Mouse (Mus musculus) MEL (cell line): ENCODE results near the gene Dlg2. TPM values are rescaled to one million over a fixed set of nuclear protein-coding genes. Genes with fewer than 3 reads are reported as not detected.

Source experiments
- DNase-seq: peaks from one replicate; pipeline ENCODE4 v3.0.0; 2011; ENCODE audit warnings: low read depth, low spot score
- H3K27ac ChIP-seq: 2 replicates; pipeline ENCODE4 v1.5.1; 2012; ENCODE audit warnings: low read depth, mild to moderate bottlenecking, control low read depth, low read length, moderate library complexity; ENCODE audit not compliant: control insufficient read depth
- H3K27me3 ChIP-seq, 2 experiments: fragments of 150-350 bp in 1 of 2; sonication (generic) in 1 of 2; 2 replicates each; pipeline ENCODE4 v1.6.1; 2012; ENCODE audit warnings: low read length in 2 of 2, mild to moderate bottlenecking in 2 of 2, improper control_type of control experiment in 1 of 2, moderate library complexity in 1 of 2; ENCODE audit not compliant: insufficient read depth in 2 of 2, control insufficient read depth in 1 of 2
- H3K36me3 ChIP-seq, 2 experiments: 2 replicates each; pipeline ENCODE4 v1.6.1; 2012 to 2014; ENCODE audit warnings: low read length in 2 of 2, improper control_type of control experiment in 1 of 2, inconsistent platforms in 1 of 2, mild to moderate bottlenecking in 1 of 2; ENCODE audit not compliant: insufficient read depth in 2 of 2, control insufficient read depth in 1 of 2
- H3K4me1 ChIP-seq, 2 experiments: fragments of 150-350 bp in 1 of 2; sonication (generic) in 1 of 2; 2 replicates each; pipeline ENCODE4 v1.6.1; 2012; ENCODE audit warnings: low read length in 2 of 2, improper control_type of control experiment in 1 of 2, mild to moderate bottlenecking in 1 of 2; ENCODE audit not compliant: insufficient read depth in 2 of 2, control insufficient read depth in 1 of 2
- H3K4me3 ChIP-seq, 2 experiments: fragments of 150-350 bp in 1 of 2; sonication (generic) in 1 of 2; 2 replicates each; pipeline ENCODE4 v1.5.1; 2012; ENCODE audit warnings: low read depth in 2 of 2, low read length in 2 of 2, mild to moderate bottlenecking in 2 of 2, moderate library complexity in 2 of 2, control low read depth in 1 of 2, improper control_type of control experiment in 1 of 2; ENCODE audit not compliant: control insufficient read depth in 1 of 2, insufficient read depth in 1 of 2
- H3K79me2 ChIP-seq: 2 replicates; pipeline ENCODE4 v1.6.1; 2012; ENCODE audit warnings: mild to moderate bottlenecking, low read length, moderate library complexity; ENCODE audit not compliant: control insufficient read depth, poor library complexity, insufficient read depth
- H3K9ac ChIP-seq: 2 replicates; pipeline ENCODE4 v1.6.1; 2012; ENCODE audit warnings: low read depth, mild to moderate bottlenecking, control low read depth, low read length, moderate library complexity; ENCODE audit not compliant: control insufficient read depth, poor library complexity, severe bottlenecking
- H3K9me3 ChIP-seq: fragments of 150-350 bp; sonication (generic); replicated peaks from 2 replicates; pipeline ENCODE4 v1.6.1; 2012; ENCODE audit warnings: mild to moderate bottlenecking, low read length, improper control_type of control experiment, moderate library complexity; ENCODE audit not compliant: insufficient read depth
- CTCF ChIP-seq, 3 experiments: IDR thresholded peaks in 2 of 3; conservative IDR thresholded peaks in 1 of 3; 2 replicates each; pipeline ENCODE4 v1.5.1; 2011 to 2012; ENCODE audit warnings: low read length in 3 of 3, low read depth in 2 of 3, mild to moderate bottlenecking in 2 of 3, improper control_type of control experiment in 1 of 3, inconsistent platforms in 1 of 3, mixed read lengths in 1 of 3, moderate library complexity in 1 of 3; ENCODE audit not compliant: control insufficient read depth in 1 of 3, insufficient read depth in 1 of 3, poor library complexity in 1 of 3, severe bottlenecking in 1 of 3
- E2F4 ChIP-seq: IDR thresholded peaks from 2 replicates; pipeline ENCODE4 v1.6.1; 2011; ENCODE audit warnings: low read depth, low read length, improper control_type of control experiment, borderline replicate concordance
- GATA1 ChIP-seq: IDR thresholded peaks from 2 replicates; pipeline ENCODE4 v1.6.1; 2011; ENCODE audit warnings: low read depth, low read length, improper control_type of control experiment
- JUND ChIP-seq: IDR thresholded peaks from 2 replicates; pipeline ENCODE4 v1.6.1; 2011; ENCODE audit warnings: low read depth, mild to moderate bottlenecking, improper control_type of control experiment, low read length
- MAFK ChIP-seq: IDR thresholded peaks from 2 replicates; pipeline ENCODE4 v1.6.1; 2011; ENCODE audit warnings: low read depth, mild to moderate bottlenecking, low read length, improper control_type of control experiment, borderline replicate concordance
- MAX ChIP-seq: IDR thresholded peaks from 2 replicates; pipeline ENCODE4 v1.6.1; 2011; ENCODE audit warnings: low read length, improper control_type of control experiment
- MYC ChIP-seq: IDR thresholded peaks from 2 replicates; pipeline ENCODE4 v1.6.1; 2011; ENCODE audit warnings: low read depth, mild to moderate bottlenecking, low read length, improper control_type of control experiment, moderate library complexity
- NELFE ChIP-seq: IDR thresholded peaks from 2 replicates; pipeline ENCODE4 v1.6.1; 2011; ENCODE audit warnings: low read depth, low read length, improper control_type of control experiment
- NRF1 ChIP-seq: IDR thresholded peaks from 2 replicates; pipeline ENCODE4 v1.6.1; 2014; ENCODE audit warnings: low read depth, mild to moderate bottlenecking, inconsistent platforms, low read length, improper control_type of control experiment, moderate library complexity; ENCODE audit not compliant: poor library complexity, insufficient read depth, severe bottlenecking
- POLR2AphosphoS2 ChIP-seq: IDR thresholded peaks from 2 replicates; pipeline ENCODE4 v1.6.1; 2011; ENCODE audit warnings: low read length, improper control_type of control experiment
- POLR2AphosphoS5 ChIP-seq: IDR thresholded peaks from 2 replicates; pipeline ENCODE4 v1.6.1; 2012; ENCODE audit warnings: low read depth, borderline replicate concordance, mild to moderate bottlenecking, inconsistent platforms, low read length, moderate library complexity, mixed read lengths
- SMC3 ChIP-seq: IDR thresholded peaks from 2 replicates; pipeline ENCODE4 v1.6.1; 2011; ENCODE audit warnings: low read depth, low read length, improper control_type of control experiment
- TAL1 ChIP-seq: IDR thresholded peaks from 2 replicates; pipeline ENCODE4 v1.6.1; 2012; ENCODE audit warnings: mild to moderate bottlenecking, inconsistent platforms, low read length, moderate library complexity, mixed read lengths
- UBTF ChIP-seq: IDR thresholded peaks from 2 replicates; pipeline ENCODE4 v1.6.1; 2012; ENCODE audit warnings: low read depth, mild to moderate bottlenecking, inconsistent platforms, low read length, improper control_type of control experiment, moderate library complexity, borderline replicate concordance; ENCODE audit not compliant: insufficient read depth
- ZC3H11A ChIP-seq: IDR thresholded peaks from 2 replicates; pipeline ENCODE4 v1.6.1; 2012; ENCODE audit warnings: low read depth, mild to moderate bottlenecking, inconsistent platforms, low read length, improper control_type of control experiment
- ZKSCAN1 ChIP-seq: IDR thresholded peaks from 2 replicates; pipeline ENCODE4 v1.6.1; 2012; ENCODE audit warnings: low read depth, mild to moderate bottlenecking, inconsistent platforms, low read length, improper control_type of control experiment, moderate library complexity
- polyA plus RNA-seq, 2 experiments: library from polyadenylated mRNA; stranded (reverse) in 1 of 2; unstranded in 1 of 2; fragments of >175 nt in 1 of 2; fragments of >200 nt in 1 of 2; gene quantifications; 2 replicates each; pipeline versions ENCODE4 v1.2.1 to v1.2.4; 2012; ENCODE audit warnings: low replicate concordance in 2 of 2, low read depth in 1 of 2; ENCODE audit not compliant: insufficient read length in 2 of 2, insufficient read depth in 1 of 2, missing spikeins in 1 of 2
- total RNA-seq: library from RNA; depleted of rRNA; stranded (reverse); fragments of 300-350 nt; gene quantifications from 2 replicates; pipeline ENCODE4 v1.2.3, GENCODE M21; 2012

The Dlg2 gene
- total and polyA plus RNA-seq, 3 experiments = 0.04 TPM; not detected in 2

- TF ChIP-seq UBTF = no peak
Observed at GRCm38 (mm10) chr7:91591261-91592170, 1115.0 kb downstream of the Dlg2 start (continued).

GRCm38 (mm10) chr7:91598549-91598948, 1122.1 kb downstream of the Dlg2 start:
- DNase-seq = peak; percentile 6
- Histone ChIP-seq H3K27ac (no peak overlapping the region), H3K27me3 (no peaks in the 10 kb centered on the region), H3K4me1 (no peaks in the 10 kb centered on the region), H3K79me2 (no peaks in the 10 kb centered on the region), H3K36me3 (no peaks in the 10 kb centered on the region), H3K9ac (no peak overlapping the region), H3K9me3 (no peaks in the 10 kb centered on the region), H3K4me3 (no peak overlapping the region)
- TF ChIP-seq NELFE = no peak
- no peak for TF ChIP-seq POLR2AphosphoS2
- no peak for TF ChIP-seq MYC
- no peak for TF ChIP-seq JUND
- TF ChIP-seq TAL1 = no peak
- TF ChIP-seq MAX = no peak
- no peak for TF ChIP-seq MAFK
- no peak for TF ChIP-seq POLR2AphosphoS5
- TF ChIP-seq ZC3H11A = no peak
- TF ChIP-seq GATA1 = no peak
- no peak for TF ChIP-seq NRF1
- no peak for TF ChIP-seq E2F4

GRCm38 (mm10) chr7:91601307-91601706, 1124.8 kb downstream of the Dlg2 start:
- Histone ChIP-seq H3K36me3 (no peaks in the 10 kb centered on the region), H3K4me3 (no peak overlapping the region), H3K27me3 (no peaks in the 10 kb centered on the region), H3K27ac (no peak overlapping the region), H3K79me2 (no peaks in the 10 kb centered on the region), H3K4me1 (no peaks in the 10 kb centered on the region), H3K9me3 (no peaks in the 10 kb centered on the region), H3K9ac (no peak overlapping the region)
- TF ChIP-seq NRF1 = no peak
- no peak for TF ChIP-seq MAX
- no peak for TF ChIP-seq ZKSCAN1
- peak in 1 of 3 experiments; percentile 10; a peak in 1 of 6 replicates for TF ChIP-seq CTCF (IDR thresholded peaks at IDR 0.05 in 2 of 3, conservative IDR thresholded peaks at IDR 0.05 in 1 of 3; ENCODE audit: control insufficient read depth in 1 of 3, insufficient read depth in 1 of 3, low read depth in 2 of 3, low read length in 3 of 3, poor library complexity in 1 of 3, severe bottlenecking in 1 of 3)
- peak; percentile 19; the same call in 1 of the 2 replicates for TF ChIP-seq SMC3
- peak; percentile 2 for DNase-seq
